Mouse (Mus musculus): ENCODE results near the gene Gfm2.
"Not testable (repeated sequence)": the region's sequence is repeated elsewhere in the genome, so short reads cannot be mapped to it uniquely, and the experiment has no call there.

Gfm2 gene

GRCm38 (mm10) chr13:97137466-97138400, at the start of gene Gfm2, which contains the start of gene Nsa2:
Gene Gfm2 (plus strand): TSS chr13:97137937.
Gene Nsa2 (minus strand): TSS chr13:97137937.
- DNase-seq, result peak; percentile 90

GRCm38 (mm10) chr13:97088183-97088582, 49.6 kb upstream of the Gfm2 start:
- no peak for DNase-seq

- DNase-seq, result no peak
Measured at GRCm38 (mm10) chr13:97095726-97096125, 42.0 kb upstream of the Gfm2 start.

- peak; percentile 49 for DNase-seq
Measured at GRCm38 (mm10) chr13:97099187-97099852, 38.4 kb upstream of the Gfm2 start, which contains the start of gene Gm6169. Gene Gm6169 (minus strand): TSS chr13:97099237.

GRCm38 (mm10) chr13:97104996-97105395, 32.7 kb upstream of the Gfm2 start:
- DNase-seq, result no peak

GRCm38 (mm10) chr13:97107721-97108120, 30.0 kb upstream of the Gfm2 start:
- DNase-seq, result not testable (repeated sequence)

GRCm38 (mm10) chr13:97109046-97109445, 28.7 kb upstream of the Gfm2 start:
- DNase-seq, result no peak

- DNase-seq, result no peak
Measured at GRCm38 (mm10) chr13:97121341-97121740, 16.4 kb upstream of the Gfm2 start.

GRCm38 (mm10) chr13:97129654-97130053, 8.1 kb upstream of the Gfm2 start:
- not testable (repeated sequence) for DNase-seq

- DNase-seq, result not testable (repeated sequence)
Measured at GRCm38 (mm10) chr13:97130413-97130812, 7.3 kb upstream of the Gfm2 start.

- DNase-seq, result not testable (repeated sequence)
Measured at GRCm38 (mm10) chr13:97138404-97138931, 731 bp downstream of the Gfm2 start.

GRCm38 (mm10) chr13:97142321-97142720, 4.6 kb downstream of the Gfm2 start:
- DNase-seq, result no peak

GRCm38 (mm10) chr13:97145834-97146233, 8.1 kb downstream of the Gfm2 start:
- DNase-seq, result peak; percentile 43

- DNase-seq, result no peak
Measured at GRCm38 (mm10) chr13:97175520-97176264, 38.0 kb downstream of the Gfm2 start.

GRCm38 (mm10) chr13:97176731-97177130, 39.0 kb downstream of the Gfm2 start:
- no peak for DNase-seq

GRCm38 (mm10) chr13:97178943-97179342, 41.2 kb downstream of the Gfm2 start:
- DNase-seq, result no peak

- DNase-seq, result no peak
Measured at GRCm38 (mm10) chr13:97180113-97180828, 42.5 kb downstream of the Gfm2 start.

- no peak for DNase-seq
Measured at GRCm38 (mm10) chr13:97182821-97183220, 45.1 kb downstream of the Gfm2 start.

GRCm38 (mm10) chr13:97184168-97184567, 46.4 kb downstream of the Gfm2 start:
- DNase-seq, result no peak

- DNase-seq, result no peak
Measured at GRCm38 (mm10) chr13:97184656-97185055, 46.9 kb downstream of the Gfm2 start.

- no peak for DNase-seq
Measured at GRCm38 (mm10) chr13:97186346-97186745, 48.6 kb downstream of the Gfm2 start.

GRCm38 (mm10) chr13:97187693-97188092, 50.0 kb downstream of the Gfm2 start:
- DNase-seq, result peak; percentile 6
